24 mouse cellular contexts compared by ENCODE assay signal in genomic region chr6:99344357-99344756, GRCm38 (mm10).
DNase-seq lines count a peak whose midpoint lies in the region; ATAC-seq lines count a peak whose summit lies in the region.
"Had no signal": no experiment of that assay in that cellular context is flagged by ENCODE, and none has a peak within 500 bp of the region (broad histone marks: within the 10 kb centered on the region; RNA-seq: fewer than 3 reads in every experiment).

No protein-coding gene starts in this region.

- H3K27ac ChIP-seq in macrophage = 0 out of 2 replicates have a peak overlapping the region, but pooled peaks have one; percentile 12
- H3K27ac ChIP-seq: embryonic facial prominence, embryonic 13.5 days; forebrain, embryonic 10.5 days; gastrocnemius, adult 2 months; heart, adult 2 months; heart, embryonic 15.5 days; hindbrain, embryonic 15.5 days had no signal

- ATAC-seq in common myeloid progenitor, adult 5-6 weeks (replicated peaks; ENCODE audit: low read depth, poor library complexity, severe bottlenecking) = peak; percentile 54
- ATAC-seq in neutrophil, adult 5-6 weeks (ENCODE audit: extremely low read depth, insufficient number of reproducible peaks, low FRiP score, poor library complexity, severe bottlenecking) = peak; percentile 37; the same call in 1 of the 2 replicates
- ATAC-seq: forebrain, embryonic 14.5 days; intestine, embryonic 16.5 days had no signal

- 93% methylated on average over 3 of the region's 3 CpGs for WGBS in macrophage (ENCODE audit: missing documents)

- DNase-seq in heart, adult 11 months = peak; percentile 78
- DNase-seq in heart, postnatal 36 days = no peak
- DNase-seq in frontal cortex, postnatal 25 days (ENCODE audit: low spot score in 2 of 2) = no peak
- no peak for DNase-seq in frontal cortex, postnatal 14 days (ENCODE audit: low spot score in 2 of 2)
- no peak for DNase-seq in c-Kit-positive CD71-positive TER-119-positive erythroid progenitor cells, embryonic 14.5 days (ENCODE audit: low spot score)
- DNase-seq: adrenal gland, adult 2 months; adrenal gland, postnatal 25 days; cerebellum, adult 11-12 months; cerebellum, adult 9-10 months; cerebellum, postnatal 25 days; gastrocnemius, adult 2 months; gastrocnemius, postnatal 25 days; heart, adult 2 months; heart, postnatal 14 days had no signal

- intact Hi-C loops in heart, postnatal 36 days (cut with DNase I) = no loop called here

- no peak overlapping the region for H3K4me3 ChIP-seq in macrophage (ENCODE audit: inconsistent target)
- H3K4me3 ChIP-seq: embryonic facial prominence, embryonic 13.5 days; erythroblast, embryonic 14.5 days; forebrain, embryonic 10.5 days; gastrocnemius, adult 2 months; heart, adult 2 months; heart, embryonic 15.5 days; hindbrain, embryonic 15.5 days had no signal

- H3K79me2 ChIP-seq in macrophage (ENCODE audit: inconsistent target) = no peaks in the 10 kb centered on the region

- H3K36me3 ChIP-seq in macrophage (ENCODE audit: inconsistent target) = no peaks in the 10 kb centered on the region
- H3K36me3 ChIP-seq: embryonic facial prominence, embryonic 13.5 days; heart, embryonic 15.5 days; hindbrain, embryonic 15.5 days had no signal
